Mouse (Mus musculus): ENCODE data around the gene Med26.
A peak's percentile ranks its signal among the peaks of the same experiment; 100 is the strongest.

Med26 gene

DNA sequence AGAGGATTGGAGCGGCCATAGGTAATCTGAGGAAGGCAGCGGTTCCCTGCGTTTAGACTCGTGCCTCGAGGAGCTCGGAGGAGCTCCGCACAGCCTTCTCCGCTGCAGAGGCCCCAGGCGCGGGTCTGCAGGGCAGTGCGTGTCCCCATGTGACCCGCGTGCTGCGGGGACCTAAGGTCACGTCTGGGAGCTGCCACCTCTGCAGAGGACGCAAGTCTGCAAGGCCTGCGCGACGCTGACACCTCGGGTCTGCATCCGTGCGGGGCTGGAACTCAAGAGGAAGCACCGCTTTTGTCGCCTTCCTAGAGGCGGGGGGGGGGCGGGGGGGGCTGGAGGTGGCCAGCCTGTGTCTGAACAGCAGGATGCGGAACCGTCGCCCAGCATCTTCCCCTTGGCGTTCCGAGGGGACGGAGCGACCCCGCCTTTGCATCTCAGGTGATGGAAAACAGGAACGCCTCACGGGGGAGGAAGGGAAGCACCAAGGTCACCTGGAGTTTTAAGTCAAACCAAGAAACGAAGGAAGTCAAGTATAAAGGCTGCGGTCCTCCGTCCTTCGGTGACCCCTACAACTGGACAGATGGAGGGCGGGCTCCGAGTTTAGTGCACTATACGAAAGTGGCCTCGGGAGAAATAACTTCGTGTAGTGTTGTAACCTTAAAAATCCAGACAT, 709 bp upstream of the Med26 start:
- DNase-seq (ENCODE audit: extremely low read depth, insufficient read length, low spot score) = no peak

DNA sequence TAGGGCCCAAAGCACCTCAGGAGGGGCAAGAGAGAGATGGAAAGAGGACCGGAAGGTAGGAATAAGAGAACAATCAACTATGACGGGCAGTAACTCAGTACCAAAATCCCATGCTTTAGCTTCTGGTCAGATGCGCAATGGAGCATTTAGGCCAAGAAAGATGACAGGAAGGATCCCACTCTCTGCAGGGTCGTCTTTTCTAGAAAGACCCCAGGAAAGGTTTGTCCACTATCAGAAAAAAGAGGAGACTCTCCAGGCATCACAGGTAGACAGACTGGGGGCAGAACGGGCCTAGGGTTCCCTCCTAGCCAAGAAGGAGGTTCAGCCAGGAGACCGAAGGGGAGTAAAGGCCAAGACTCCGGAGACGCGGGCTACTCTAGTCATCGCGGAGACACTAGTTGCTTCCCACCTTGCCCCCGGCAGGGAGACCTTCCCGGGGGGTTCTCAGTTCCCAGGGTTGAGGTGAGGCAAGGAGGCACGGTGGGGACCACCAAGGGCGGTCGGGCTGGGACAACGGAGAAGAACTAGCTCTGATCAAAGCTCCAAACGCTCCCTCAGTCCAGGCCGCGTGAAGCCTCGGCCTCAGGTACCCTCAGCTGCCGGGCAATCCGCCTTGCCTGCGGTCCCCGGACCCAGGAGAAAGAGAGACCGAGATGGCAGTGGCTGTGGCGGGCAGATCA, 808 bp downstream of the Med26 start:
- DNase-seq (ENCODE audit: extremely low read depth, insufficient read length, low spot score) = peak; percentile 38

DNA sequence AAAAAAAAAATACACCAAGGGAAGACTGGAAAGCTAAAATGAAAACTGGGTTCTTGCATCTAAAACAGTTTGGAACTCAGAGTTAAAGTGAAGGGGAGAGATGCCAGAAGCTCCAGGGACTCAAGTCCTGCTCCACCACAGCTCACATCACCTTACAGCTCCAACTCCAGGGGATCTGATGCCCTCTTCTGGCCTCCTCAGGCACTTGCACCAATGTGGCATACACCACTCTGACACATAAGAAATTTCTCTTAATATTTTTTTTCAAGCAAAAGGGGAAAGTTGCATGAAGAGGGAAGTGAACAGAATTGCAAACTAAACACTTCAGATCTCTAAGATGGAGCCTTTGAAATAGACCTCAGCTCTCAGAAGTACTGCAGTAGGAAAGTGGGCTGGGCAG, 8.8 kb downstream of the Med26 start:
- DNase-seq (ENCODE audit: extremely low read depth, insufficient read length, low spot score) = no peak

DNA sequence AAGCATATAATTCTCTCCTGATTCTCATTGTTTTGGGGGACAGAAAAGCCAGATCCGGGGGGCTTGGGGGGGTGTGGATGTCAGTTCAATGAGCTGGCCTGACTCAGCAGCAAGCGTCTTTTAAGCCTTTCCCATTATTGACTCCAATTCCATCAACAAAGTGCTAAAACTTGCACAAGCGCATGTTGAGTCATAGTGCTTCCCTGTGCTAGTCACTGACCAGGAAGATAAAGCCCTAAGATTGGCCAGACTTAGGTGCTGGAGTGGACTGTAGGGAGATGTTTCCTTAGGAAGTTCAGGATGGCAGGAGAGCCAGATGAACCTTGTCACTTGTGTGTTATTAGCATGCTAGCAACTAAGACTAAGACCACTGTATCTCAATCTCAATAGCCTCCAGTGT, 13.2 kb downstream of the Med26 start:
- DNase-seq (ENCODE audit: extremely low read depth, insufficient read length, low spot score) = peak; percentile 18

DNA sequence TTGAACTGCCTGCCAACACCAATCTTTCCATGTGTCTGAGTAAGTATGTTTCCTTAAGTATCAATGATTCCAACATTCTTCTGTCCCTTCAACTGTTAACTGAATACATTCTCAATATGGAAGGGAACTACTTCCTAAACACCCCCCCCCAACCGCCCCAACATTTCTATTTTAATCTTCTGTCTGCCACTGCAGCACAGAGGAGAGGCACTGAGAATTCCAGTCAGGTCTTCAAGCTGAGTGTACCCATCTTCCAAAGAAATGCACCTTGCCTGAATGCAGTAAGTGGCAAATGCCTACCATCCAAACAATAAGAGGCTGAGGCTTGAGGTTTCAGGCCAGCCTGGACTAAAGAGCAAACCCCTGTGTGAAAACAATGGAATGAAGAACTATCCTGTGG, 16.0 kb downstream of the Med26 start:
- no peak for DNase-seq (ENCODE audit: extremely low read depth, insufficient read length, low spot score)

DNA sequence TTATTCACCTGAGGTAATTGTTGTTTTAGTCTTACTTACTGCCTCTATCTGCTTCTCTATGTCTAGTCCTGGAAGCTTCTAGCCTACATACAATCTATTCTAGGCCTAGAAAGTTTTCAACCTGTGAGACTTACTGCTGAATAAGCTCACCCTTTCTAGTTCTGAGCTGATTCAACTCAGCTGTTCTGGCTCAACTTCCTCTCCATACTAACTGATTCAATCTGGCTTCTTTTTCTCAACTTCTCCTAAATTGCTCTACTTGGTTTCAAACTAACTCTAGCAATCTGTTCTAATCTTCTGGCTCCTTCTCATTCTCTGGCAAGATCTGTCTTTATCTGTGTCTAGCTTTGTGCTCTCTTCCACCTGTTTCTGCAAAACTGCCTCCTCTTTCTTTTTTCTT, 26.2 kb downstream of the Med26 start:
- no peak for DNase-seq (ENCODE audit: extremely low read depth, insufficient read length, low spot score)

DNA sequence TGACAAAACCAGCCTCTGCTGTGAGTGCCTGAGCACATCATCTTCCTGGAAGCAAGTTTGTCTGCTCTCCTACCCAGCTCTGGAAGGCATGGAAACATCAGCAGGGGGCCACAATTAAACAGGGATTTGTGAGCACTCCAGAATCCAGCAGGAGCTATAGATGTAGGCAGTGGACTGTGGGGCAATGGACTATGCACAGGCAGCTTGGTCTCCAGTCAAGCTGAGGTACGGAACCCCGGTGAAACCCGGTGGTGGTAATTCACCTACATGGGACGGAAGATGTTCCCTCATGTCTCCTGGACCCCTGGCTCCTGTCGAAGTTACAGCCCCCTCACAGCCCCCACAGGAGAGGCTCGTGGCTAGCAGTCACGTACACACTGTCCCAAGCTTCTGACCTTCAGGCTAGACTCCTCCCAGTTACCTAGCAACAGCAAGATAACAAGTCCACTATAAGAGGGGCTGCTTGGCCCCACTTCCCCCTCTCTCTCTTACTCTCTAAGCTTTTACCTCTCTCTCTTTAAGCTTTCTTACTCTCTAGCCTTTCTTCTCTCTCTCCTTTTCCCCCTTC, 30.6 kb downstream of the Med26 start:
- no peak for DNase-seq (ENCODE audit: extremely low read depth, insufficient read length, low spot score)

DNA sequence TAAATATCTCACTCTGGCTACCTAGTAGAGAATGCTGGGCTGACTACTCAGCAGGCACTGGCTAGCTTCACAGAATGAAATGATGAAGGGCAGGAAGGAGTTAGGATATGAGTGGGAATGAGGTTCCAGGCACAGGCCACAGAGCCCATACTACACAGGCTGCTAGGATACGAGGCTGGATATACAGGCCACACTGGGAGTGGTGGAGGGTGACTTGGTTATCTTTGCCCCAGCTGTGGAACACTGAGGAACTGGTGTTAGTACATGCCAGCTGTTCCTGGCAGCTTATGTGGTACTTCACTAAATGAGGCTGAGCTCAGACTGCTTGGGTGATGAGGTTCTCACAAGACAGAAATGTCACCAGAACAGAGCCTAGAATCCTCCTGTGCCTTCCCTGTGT, 34.9 kb downstream of the Med26 start:
- no peak for DNase-seq (ENCODE audit: extremely low read depth, insufficient read length, low spot score)

DNA sequence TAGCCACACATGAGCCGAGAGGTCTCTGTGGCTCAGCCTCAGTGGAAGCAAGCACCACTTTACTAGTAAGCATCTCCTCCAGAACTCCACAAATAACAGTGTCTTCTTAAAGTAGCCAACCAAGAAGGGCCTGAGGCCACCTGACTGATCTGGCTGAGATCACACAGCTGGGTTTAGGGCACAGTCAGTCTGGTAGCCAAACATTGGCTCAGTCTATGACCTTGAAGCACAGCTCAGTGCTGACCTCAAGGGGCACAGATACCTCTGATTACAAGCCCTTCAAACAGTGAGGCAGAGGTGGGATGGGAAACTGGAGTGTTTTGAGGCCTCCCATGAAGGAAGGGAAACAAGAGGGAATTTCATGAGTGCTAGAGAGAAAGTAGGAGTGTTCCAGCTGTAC, 35.4 kb downstream of the Med26 start:
- DNase-seq (ENCODE audit: extremely low read depth, insufficient read length, low spot score) = no peak

DNA sequence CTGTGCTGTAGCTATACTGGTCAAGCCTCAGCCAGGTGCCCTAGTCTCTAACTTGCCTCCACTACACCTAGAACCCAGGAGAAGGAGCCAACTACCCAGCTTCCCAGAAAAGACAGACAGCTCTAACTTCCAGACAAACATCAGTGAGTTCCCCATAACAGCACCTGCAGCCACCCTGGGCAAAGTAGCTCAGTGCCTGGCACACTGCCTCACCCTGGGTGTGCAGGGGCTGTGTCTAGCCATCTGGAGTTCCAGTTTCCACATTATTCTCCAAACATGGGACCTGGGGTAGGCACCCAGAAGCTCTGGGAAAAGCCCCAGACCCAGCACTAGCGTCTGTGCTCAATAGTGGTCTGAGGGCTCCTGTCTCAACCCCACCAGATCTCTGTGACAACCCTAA, 40.6 kb downstream of the Med26 start:
- no peak for DNase-seq (ENCODE audit: extremely low read depth, insufficient read length, low spot score)

DNA sequence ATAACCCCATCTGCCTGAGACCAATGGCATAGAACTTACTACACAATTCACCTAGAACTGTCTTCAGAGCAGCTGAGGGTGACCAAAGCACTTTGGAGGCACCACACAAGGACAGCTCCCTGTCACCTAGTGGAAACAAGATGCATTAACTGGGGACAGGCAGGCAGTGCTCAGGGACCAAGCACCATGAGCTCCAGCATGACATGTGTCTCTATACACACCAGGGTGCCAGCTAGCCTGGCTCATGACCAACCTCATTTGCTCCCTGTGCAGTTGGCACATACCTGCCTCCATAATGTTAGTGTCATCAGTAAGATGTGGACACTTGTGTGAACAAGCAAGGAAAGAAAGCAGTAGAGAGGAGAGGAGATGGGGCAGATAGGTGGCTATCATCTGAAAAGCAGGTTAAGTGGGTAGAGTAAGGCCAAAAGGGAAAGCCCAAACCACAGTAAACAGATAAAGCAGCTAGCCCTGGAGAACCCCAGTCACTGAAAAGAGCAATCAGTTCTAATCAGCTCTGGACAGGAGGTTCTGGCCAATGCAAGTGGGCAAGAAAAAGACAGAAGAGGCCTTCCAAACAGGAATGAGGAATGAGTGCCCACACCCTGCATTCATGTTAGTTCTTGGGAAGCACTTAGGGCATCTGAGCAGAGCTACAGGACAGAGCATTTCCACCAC, 43.3 kb downstream of the Med26 start:
- no peak for DNase-seq (ENCODE audit: extremely low read depth, insufficient read length, low spot score)

DNA sequence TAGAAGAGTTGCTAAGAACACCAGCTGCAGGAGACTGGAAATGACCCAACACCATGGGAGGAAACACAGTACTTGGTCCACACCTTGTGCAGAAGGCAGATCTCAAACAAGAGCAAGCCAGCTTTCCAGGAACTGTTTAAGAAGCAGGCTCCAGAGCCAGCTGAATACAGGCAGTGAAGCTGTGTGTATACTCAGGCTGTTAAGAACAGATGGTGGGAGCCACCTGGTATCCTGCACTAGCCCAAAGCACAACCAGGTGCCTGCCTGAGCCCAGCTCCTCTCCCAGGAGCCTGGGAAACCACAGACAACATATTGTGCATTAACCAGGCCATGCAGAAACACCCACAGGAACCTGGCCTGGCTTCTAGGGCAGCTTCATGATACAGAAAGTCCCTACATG, 43.9 kb downstream of the Med26 start:
- DNase-seq (ENCODE audit: extremely low read depth, insufficient read length, low spot score) = no peak

DNA sequence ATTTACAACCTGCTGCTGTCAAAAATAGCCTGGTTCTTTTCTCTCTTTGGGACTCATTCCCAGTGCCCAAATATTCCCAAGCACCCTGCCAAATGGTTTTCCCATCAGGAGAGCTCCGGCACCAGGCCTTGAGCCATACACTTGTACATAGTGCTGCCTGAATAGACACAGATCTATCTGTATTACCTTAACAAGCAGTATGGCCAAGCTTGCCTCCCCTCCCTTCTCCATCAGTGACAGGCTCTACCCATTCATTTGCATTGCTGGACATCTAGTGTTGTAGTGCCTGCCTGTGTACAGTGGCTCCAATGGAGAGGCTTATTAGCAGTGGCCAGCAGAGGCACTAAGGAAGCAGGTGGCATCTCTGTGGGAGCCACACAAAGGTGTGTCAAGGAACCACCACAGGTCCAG, 47.5 kb downstream of the Med26 start:
- DNase-seq (ENCODE audit: extremely low read depth, insufficient read length, low spot score) = no peak

DNA sequence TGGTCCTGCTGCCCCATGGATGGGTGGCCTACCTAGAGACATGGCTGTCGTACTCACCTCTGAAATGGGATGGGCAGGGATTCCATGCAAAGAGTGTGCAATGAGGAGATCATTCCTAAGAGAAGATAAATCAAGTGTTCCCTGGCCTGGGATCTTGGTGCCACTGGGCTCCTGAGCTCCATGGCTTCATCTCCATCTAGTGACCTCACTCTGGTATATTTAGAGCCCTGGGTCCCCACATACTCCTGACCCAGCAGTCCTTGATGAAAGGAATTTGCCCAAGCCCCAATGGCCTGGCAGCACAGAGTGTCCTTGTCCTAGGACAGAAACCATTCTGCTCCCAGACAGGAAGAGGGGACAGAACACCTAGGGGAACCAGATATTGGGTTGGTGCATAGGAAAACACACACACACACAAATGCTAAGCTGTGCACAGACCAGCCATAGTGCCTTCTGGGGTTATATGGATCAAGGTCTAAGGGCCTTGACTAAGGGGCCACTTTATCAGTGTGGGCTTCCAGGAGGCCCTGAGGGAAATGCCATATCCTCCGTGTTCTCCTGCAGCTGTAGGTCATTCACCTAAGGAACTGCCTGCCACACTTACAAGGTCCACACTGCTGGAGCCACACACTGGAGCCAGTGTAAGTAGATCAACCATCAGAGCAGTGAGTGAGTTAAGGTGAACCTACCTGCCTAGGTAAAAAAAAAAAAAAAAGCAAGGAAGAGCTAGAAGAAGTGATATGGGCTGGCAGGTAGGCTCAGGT, 48.4 kb downstream of the Med26 start:
- DNase-seq (ENCODE audit: extremely low read depth, insufficient read length, low spot score) = no peak

DNA sequence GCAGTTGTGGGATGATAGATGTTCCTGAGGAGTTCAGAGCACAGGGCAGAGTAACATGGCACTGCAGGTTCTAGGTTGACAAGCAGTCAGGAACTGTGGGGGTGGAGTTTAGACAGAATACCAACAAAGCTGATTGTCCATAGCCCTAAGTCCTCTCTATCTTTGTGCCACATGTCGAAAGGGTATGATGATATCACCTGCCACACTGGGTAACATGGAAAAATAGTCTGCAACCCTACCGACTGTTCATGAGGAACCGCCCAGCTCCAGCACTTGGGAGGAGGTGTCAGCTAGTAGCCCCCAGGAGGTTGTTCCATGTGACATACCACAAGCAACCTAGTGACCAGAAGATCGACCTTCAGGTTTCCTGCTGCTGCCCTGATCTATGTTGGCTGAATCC, 49.5 kb downstream of the Med26 start:
- no peak for DNase-seq (ENCODE audit: extremely low read depth, insufficient read length, low spot score)

DNA sequence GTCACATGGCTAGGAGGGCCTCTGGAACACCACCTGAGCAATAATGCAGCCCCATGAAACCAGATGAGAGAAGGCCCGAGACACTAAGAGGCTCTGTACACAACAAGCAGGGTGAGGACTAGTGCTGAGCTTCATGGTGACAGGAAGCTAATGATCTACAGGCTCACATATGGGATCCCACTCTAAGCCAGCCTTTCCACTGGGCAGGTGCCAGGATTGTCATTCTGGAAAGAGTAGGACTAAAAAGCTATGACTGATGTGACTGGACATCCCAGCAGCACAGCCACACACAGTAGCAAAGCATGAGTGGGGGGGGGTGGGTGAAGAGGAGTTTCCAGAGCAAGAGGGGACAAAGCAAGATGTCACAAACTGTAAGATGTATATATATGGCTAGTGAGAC, 50.2 kb downstream of the Med26 start:
- no peak for DNase-seq (ENCODE audit: extremely low read depth, insufficient read length, low spot score)

DNA sequence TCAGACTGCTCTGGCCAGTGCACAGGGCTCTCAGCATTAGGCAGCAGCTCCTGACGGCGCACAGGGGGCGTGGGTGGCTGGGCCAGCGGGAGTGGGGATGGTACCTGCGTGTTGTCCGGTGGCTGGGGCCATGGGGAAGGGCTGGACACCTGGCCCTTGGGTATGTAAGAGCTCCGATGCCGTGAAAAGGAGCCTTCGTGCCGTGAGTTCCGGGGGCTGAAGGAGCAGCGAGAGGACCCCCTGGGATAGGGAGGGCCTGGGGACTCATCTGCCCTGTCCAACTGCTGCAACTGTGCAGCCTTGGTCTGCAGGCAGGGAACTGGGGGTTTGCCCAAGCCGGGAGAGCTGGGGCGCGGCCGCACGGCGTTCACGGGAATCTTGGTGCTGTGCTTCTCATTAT, 51.9 kb downstream of the Med26 start:
- DNase-seq (ENCODE audit: extremely low read depth, insufficient read length, low spot score) = peak; percentile 18

DNA sequence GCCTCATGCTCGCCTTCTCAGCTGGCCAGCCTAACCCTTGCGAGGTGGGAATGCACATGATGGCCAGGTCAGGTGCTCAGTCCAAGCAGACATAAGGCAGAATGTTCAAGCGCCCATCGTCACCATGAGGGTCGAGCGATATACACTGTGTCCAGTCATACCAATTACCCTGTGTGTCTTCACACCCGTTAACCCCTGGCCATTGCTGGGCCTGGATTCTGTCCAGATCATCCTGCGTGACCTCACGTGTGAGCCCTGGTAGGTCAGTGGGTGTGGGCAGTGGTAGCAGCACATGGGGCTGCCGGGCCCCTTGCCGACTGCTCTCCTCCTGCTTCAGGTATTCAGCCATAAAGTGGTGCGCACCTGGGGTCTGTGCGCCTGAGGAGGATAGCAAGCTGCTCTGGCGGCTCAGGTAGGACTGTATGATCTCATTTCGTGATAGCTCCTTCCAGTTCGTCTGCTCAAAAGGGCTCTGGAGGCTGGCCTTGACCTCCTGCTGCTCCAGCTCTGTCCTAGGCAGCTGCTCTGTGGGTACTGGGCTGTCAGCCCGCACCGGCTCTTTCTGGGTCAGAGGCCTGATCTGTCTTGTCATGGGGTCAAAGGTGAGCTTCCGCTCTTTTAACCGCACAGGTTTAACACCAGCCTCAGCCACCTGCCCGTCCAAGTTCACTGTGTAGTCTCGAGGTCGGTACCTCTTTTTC, 52.5 kb downstream of the Med26 start:
- peak; percentile 15 for DNase-seq (ENCODE audit: extremely low read depth, insufficient read length, low spot score)

DNA sequence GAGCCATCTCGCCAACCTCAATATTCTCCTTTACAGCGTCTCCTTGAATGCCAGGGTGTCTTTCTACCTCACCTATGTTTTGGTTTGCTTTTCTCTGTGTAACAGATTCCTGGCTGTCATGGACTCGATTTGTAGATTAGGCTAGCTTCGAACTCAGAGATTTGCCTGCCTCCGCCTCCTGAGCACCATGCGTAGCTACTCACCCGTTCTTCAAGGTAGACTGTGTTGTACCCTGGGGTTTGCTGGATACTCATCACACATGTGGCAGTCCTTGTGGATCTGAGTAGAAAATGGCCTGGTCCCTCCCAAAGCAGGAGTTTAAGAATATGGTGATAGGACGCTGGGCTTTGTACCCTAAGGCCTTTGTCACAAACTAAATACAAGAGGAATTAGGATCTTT, 54.7 kb downstream of the Med26 start:
- no peak for DNase-seq (ENCODE audit: extremely low read depth, insufficient read length, low spot score)

DNA sequence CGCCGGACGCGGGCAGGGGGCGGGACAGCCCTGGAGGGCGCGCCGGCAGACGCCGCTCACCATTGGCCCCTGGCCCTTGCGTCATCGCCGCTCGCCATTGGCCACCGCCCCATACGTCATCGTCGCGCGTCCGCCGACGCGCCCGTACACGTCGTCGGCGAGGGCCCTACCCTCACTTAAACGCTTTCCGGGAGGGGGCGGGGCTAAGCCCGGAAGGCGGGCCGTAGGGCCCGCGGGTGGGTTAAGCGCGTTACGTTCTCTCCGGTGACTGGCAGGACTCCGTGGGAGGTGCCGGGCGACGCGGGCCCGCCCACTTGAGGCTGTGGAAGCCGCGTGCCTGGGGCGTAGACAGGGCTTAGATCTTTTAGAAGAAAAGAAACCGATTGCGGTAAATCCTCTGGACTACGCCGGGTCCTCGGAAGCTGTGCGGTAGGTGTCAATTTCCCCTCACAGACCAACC, 55.4 kb downstream of the Med26 start:
- DNase-seq (ENCODE audit: extremely low read depth, insufficient read length, low spot score) = peak; percentile 100
